Mouse (Mus musculus) frontal cortex, postnatal 14 days (tissue): ENCODE measurements around the gene Pdlim4.
"Not testable (repeated sequence)": the region's sequence is repeated elsewhere in the genome, so short reads cannot be mapped to it uniquely, and the experiment has no call there.

ENCODE experiments used
- DNase-seq, 2 experiments: peaks; one replicate each; pipeline ENCODE4 v3.0.0; 2022; ENCODE audit warnings: low spot score in 2 of 2

The Pdlim4 gene

GRCm38 (mm10) chr11:54017596-54017995, 51.2 kb downstream of the Pdlim4 start:
- DNase-seq = no peak

- DNase-seq = no peak
These were observed 52.8 kb downstream of the Pdlim4 start for GRCm38 (mm10) chr11:54016051-54016450.

GRCm38 (mm10) chr11:54012961-54013360, 55.9 kb downstream of the Pdlim4 start:
- DNase-seq = no peak

GRCm38 (mm10) chr11:54011255-54011654, 57.6 kb downstream of the Pdlim4 start:
- DNase-seq = no peak

GRCm38 (mm10) chr11:54008416-54008920, 60.3 kb downstream of the Pdlim4 start:
- DNase-seq = no peak

- DNase-seq = no peak
These were observed 61.1 kb downstream of the Pdlim4 start for GRCm38 (mm10) chr11:54007717-54008116.

GRCm38 (mm10) chr11:54006901-54007300, 61.9 kb downstream of the Pdlim4 start:
- DNase-seq = no peak

GRCm38 (mm10) chr11:54006362-54006761, 62.5 kb downstream of the Pdlim4 start:
- DNase-seq = not testable (repeated sequence)
